Mouse (Mus musculus): ENCODE results near the gene Kmt5c. TPM values are rescaled to one million over a fixed set of nuclear protein-coding genes. Genes with fewer than 3 reads are reported as not detected.

Gene Kmt5c
- 88.8 to 99.7 TPM (median 92.1 TPM) in 4 replicates for total RNA-seq (2023; ENCODE audit: inconsistent age)

GRCm38 (mm10) chr7:4739544-4740275 lies at the start of gene Kmt5c:
Gene Kmt5c (plus strand): TSS chr7:4740115.

GRCm38 (mm10) chr7:4690387-4690786 lies 49.5 kb upstream of the Kmt5c start, which contains the start of gene Brsk1:
Gene Brsk1 (plus strand): TSS chr7:4690604.

GRCm38 (mm10) chr7:4725169-4725568 lies 14.7 kb upstream of the Kmt5c start, which contains the start of gene Tmem150b:
Gene Tmem150b (minus strand): TSS chr7:4725249.

GRCm38 (mm10) chr7:4752821-4753570 lies 13.1 kb downstream of the Kmt5c start, which contains the start of gene Cox6b2:
Gene Cox6b2 (minus strand): TSS chr7:4753094.

GRCm38 (mm10) chr7:4771202-4771601 lies 31.3 kb downstream of the Kmt5c start, which contains the start of gene Fam71e2:
Gene Fam71e2 (minus strand): TSS chr7:4771302.

GRCm38 (mm10) chr7:4782759-4783158 lies 42.8 kb downstream of the Kmt5c start, which contains the start of the genes Il11 and Tmem190:
Gene Il11 (minus strand): TSS chr7:4782859.
Gene Tmem190 (plus strand): TSS chr7:4782937.

GRCm38 (mm10) chr7:4789436-4789935 lies 49.6 kb downstream of the Kmt5c start, which contains the start of gene Tmem238:
Gene Tmem238 (minus strand): TSS chr7:4789656.

DNA sequence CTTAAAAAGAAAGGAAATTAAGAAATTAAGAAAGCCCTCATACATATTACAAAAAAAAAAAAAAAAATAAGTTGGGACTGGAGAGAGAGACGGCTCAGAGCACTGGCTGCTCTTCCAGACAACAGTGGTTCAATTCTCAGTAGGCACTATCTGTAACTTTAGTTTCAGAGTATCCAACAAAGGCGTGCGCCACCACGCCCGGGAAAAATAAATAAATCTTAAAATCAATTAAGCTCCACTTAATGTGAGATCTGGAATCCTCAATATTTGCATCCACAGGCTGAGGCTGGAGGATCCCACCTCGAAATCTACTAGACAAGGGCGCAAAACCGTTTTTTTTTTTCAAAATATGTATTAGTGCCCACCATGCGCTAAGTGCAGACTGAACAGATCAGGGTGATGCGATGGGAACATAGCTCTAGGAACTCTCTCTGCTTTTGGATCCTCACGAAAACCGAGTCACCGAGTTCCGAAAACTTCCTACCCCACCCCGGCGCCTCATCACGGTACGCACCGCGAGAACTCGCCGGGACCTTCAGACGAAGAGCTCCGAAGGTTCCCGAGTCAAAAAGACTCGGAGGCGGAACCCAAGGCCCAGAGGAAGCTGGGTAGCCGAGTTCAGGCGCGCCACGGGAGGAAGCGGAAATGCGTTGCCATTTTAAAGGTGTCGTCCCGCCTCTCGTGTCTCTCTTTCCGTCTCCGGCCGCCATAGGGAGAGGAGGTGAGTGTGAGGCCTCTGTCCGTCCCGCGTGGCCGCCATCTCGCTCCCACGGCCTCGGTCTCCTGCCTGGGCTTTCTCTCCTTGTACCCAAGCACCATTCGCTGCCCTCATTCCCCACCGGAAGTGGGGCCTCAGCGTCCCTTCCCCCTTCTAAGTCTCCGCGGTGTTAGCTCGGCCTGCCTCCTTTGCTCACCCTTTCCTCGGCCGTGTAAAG lies 52.6 kb downstream of the Kmt5c start, which contains the start of gene Rpl28:
Gene Rpl28 (plus strand): TSS at position 597 of the 935 bp plus-strand sequence.

Other genes starting within 250 kb of the Kmt5c start
- 230 to 259 TPM (median 247 TPM) in 4 replicates for gene Ppp1r12c, start 238.4 kb upstream of the Kmt5c start, total RNA-seq (2023; ENCODE audit: inconsistent age)
- gene Tnnt1, start 223.7 kb upstream of the Kmt5c start, total RNA-seq (2023; ENCODE audit: inconsistent age): 0.61 to 2.7 TPM in 2 of 4 replicates, not detected in the others
- 1.2 to 1.9 TPM in 2 of 4 replicates, not detected in the others for gene Tnni3, start 215.9 kb upstream of the Kmt5c start, total RNA-seq (2023; ENCODE audit: inconsistent age)
- gene Dnaaf3, start 207.7 kb upstream of the Kmt5c start, total RNA-seq (2023; ENCODE audit: inconsistent age): 0.22 to 0.69 TPM (median 0.39 TPM) in 3 of 4 replicates, not detected in the other
- gene Syt5, start 192.6 kb upstream of the Kmt5c start, total RNA-seq (2023; ENCODE audit: inconsistent age): not detected in 4 replicates
- 1.4 TPM in 1 of 4 replicates, not detected in the others for gene Ptprh, start 136.1 kb upstream of the Kmt5c start, total RNA-seq (2023; ENCODE audit: inconsistent age)
- 46.4 to 54.9 TPM (median 50.2 TPM) in 4 replicates for gene Tmem86b, start 108.7 kb upstream of the Kmt5c start, total RNA-seq (2023; ENCODE audit: inconsistent age)
- 242 to 260 TPM (median 251 TPM) in 4 replicates for gene Ppp6r1, start 81.1 kb upstream of the Kmt5c start, total RNA-seq (2023; ENCODE audit: inconsistent age)
- gene Hspbp1, start 55.0 kb upstream of the Kmt5c start, total RNA-seq (2023; ENCODE audit: inconsistent age): 74.3 to 78.0 TPM (median 75.7 TPM) in 4 replicates
- gene Brsk1, start 49.5 kb upstream of the Kmt5c start, total RNA-seq (2023; ENCODE audit: inconsistent age): not detected in 4 replicates
- 2.0 to 4.0 TPM (median 3.1 TPM) in 4 replicates for gene Tmem150b, start 14.9 kb upstream of the Kmt5c start, total RNA-seq (2023; ENCODE audit: inconsistent age)
- gene Cox6b2, start 13.0 kb downstream of the Kmt5c start, total RNA-seq (2023; ENCODE audit: inconsistent age): 2.3 to 5.0 TPM (median 4.1 TPM) in 4 replicates
- not detected in 4 replicates for gene Fam71e2, start 31.2 kb downstream of the Kmt5c start, total RNA-seq (2023; ENCODE audit: inconsistent age)
- gene Il11, start 42.7 kb downstream of the Kmt5c start, total RNA-seq (2023; ENCODE audit: inconsistent age): not detected in 4 replicates
- gene Tmem190, start 42.8 kb downstream of the Kmt5c start, total RNA-seq (2023; ENCODE audit: inconsistent age): not detected in 4 replicates
- 2.0 to 2.9 TPM (median 2.4 TPM) in 4 replicates for gene Tmem238, start 49.5 kb downstream of the Kmt5c start, total RNA-seq (2023; ENCODE audit: inconsistent age)
- 1,659 to 1,852 TPM (median 1,727 TPM) in 4 replicates for gene Rpl28, start 52.8 kb downstream of the Kmt5c start, total RNA-seq (2023; ENCODE audit: inconsistent age)
- gene Ube2s, start 72.5 kb downstream of the Kmt5c start, total RNA-seq (2023; ENCODE audit: inconsistent age): 137 to 170 TPM (median 148 TPM) in 4 replicates
- 0.39 to 1.9 TPM (median 0.72 TPM) in 4 replicates for gene Shisa7, start 104.6 kb downstream of the Kmt5c start, total RNA-seq (2023; ENCODE audit: inconsistent age)
- 6.1 to 12.0 TPM (median 7.0 TPM) in 4 replicates for gene Isoc2b, start 130.1 kb downstream of the Kmt5c start, total RNA-seq (2023; ENCODE audit: inconsistent age)
- 10.5 to 13.7 TPM (median 12.2 TPM) in 4 replicates for gene Isoc2a, start 137.0 kb downstream of the Kmt5c start, total RNA-seq (2023; ENCODE audit: inconsistent age)
- gene Gm36210, start 166.4 kb downstream of the Kmt5c start, total RNA-seq (2023; ENCODE audit: inconsistent age): not detected in 4 replicates
- 36.5 to 39.0 TPM (median 38.7 TPM) in 4 replicates for gene Zfp628, start 175.1 kb downstream of the Kmt5c start, total RNA-seq (2023; ENCODE audit: inconsistent age)
- 8.3 to 9.7 TPM (median 9.1 TPM) in 4 replicates for gene Nat14, start 181.9 kb downstream of the Kmt5c start, total RNA-seq (2023; ENCODE audit: inconsistent age)
- 0.19 to 0.39 TPM (median 0.34 TPM) in 4 replicates for gene Ssc5d, start 185.7 kb downstream of the Kmt5c start, total RNA-seq (2023; ENCODE audit: inconsistent age)
- 0.35 to 1.0 TPM in 2 of 4 replicates, not detected in the others for gene Sbk2, start 224.3 kb downstream of the Kmt5c start, total RNA-seq (2023; ENCODE audit: inconsistent age)
- gene Sbk3, start 231.1 kb downstream of the Kmt5c start, total RNA-seq (2023; ENCODE audit: inconsistent age): 0.29 TPM in 1 of 4 replicates, not detected in the others

Data from B cell, adult (primary cell).